Mouse (Mus musculus) adrenal gland, adult 18-20 months (tissue): ENCODE results near the gene Usp54. TPM values are rescaled to one million over a fixed set of nuclear protein-coding genes. Genes with fewer than 3 reads are reported as not detected.
A peak's percentile ranks its signal among the peaks of the same experiment; 100 is the strongest.
"Not testable (repeated sequence)": the region's sequence is repeated elsewhere in the genome, so short reads cannot be mapped to it uniquely, and the experiment has no call there.

Experiments used
- DNase-seq, 2 experiments: peaks; one replicate each; pipeline ENCODE4 v3.0.0; 2021 to 2022; ENCODE audit warnings: low spot score in 2 of 2
- total RNA-seq, 2 experiments: library from RNA; stranded (reverse); gene quantifications; 1 replicate in 1 of 2; 2 replicates in 1 of 2; pipeline ENCODE4 v1.2.3; 2021

Usp54 gene
- total RNA-seq, 2 experiments from 2014 or later = 11.2 to 14.5 TPM

DNA sequence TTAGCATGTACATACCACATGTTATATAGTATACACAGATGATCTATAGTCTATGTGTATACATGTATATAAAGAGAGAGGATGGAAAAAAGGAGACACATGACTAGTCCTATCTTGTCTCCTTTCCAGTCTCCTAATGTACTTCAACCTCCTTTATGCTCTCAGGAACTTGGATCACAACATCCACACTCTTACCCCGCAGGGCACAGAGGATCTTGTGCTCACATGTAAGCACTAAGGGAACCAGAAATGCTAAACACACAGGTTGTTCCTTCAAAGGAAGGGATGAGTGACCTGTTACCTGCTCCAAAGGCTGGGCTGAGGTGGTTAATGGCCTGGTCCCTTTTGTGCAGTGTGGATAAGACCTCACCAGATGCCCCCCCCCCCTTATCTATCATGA, 28.0 kb downstream of the Usp54 start:
- DNase-seq = no peak

DNA sequence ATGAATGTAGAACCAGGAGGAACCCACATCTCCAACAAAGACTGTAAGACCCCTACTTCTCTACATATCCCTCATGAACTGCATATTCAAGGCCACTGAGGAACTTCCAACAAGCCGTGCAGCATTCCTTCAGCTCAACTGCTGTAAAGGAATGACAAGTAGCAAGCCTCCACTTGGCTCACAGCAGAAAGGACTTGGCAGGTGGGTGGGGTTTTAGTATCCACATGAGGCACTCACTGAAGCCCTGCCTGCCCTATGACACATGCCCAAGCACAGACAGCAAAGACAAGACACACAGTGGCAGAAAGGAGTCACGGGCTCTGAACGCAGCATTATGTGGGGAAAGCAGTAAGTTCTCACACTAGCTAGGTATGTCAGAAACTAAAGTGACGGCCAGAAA, 30.7 kb downstream of the Usp54 start:
- no peak for DNase-seq

DNA sequence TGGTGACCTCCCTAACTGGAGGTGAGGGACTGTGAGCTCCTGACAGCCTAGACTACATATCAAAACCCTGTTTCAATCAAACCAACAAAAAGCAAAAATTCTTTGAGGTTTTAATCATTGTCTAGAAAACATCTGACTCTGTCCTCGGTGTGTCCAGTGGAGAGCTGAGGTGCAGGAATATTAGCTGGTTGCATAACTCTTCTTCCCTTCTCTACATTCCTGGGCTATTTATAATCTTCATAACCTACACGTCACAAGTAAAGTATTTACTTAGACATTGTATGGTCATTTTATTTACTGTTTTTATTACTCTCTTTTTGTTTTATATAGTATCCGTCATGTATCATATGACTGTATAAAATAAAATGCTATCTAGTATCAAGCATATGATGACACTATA, 31.3 kb downstream of the Usp54 start:
- DNase-seq = no peak

DNA sequence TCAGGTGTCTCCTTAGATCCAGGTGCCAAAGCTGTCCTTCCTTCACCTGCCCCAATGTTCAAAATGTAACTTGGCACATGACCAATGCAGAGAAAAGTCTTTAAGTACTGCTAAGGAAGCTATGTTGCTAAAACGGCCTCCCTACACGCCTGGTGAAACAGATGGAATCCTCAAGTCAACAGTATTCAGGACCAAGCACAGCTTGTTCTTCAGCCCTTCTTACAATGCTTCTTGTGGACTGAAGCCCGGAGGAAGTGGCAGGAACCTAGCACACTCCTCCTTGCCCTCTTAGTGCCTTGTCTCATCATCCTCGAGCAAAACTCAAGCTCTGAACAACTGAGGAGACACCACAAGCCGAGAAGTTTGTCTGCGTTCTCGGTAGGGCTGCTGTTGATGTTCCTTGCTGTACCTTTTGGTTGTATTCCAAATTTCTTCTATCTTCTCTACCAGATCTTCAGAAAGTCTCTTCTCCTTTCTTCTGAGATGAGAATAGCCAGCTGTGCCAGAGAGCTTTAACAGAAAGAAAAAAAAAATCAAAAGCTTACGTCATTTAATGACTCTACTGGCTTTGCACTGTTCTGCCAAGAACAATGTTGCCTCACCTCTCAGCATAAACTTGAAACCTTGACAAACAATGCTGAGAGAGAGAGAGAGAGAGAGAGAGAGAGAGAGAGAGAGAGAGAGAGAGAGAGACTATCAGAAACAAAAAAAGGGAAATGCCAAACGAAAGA, 33.3 kb downstream of the Usp54 start:
- DNase-seq = no peak

DNA sequence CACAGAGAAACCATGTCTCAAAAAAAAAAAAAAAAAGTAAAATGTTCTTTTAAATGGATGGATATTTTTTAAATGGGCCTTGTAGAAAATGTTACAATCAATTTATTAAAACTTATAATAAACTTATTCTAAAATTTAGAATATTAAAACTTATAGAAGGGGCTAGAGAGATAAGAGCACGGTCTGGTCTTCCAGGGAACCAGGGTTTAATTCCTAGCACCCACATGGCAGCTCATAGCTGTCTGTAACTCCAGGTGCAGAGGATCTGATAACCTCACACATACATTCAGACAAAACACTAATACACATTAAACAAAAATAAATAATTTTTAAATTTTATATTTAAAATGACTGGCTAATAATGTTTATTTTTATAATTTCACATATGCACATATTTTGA, 39.6 kb downstream of the Usp54 start:
- DNase-seq = no peak

DNA sequence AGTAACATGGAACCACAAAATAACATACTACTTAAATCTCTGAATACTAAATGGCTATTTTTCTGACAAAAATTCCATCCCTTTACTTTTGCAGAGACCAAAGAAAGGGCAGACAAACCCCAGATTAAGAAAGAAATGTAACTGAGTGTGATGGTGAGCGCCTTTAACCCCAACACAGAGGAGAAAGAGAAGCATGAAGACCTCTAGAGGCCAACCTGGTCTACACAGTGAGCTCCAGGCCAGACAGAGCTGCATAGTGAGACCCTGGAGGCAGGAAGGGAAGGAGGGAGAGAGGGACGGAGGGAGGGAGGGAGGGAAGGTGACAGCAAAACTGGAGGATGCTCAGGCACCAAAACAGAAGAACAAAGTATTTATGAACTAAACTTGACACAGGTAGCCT, 40.7 kb downstream of the Usp54 start:
- DNase-seq = no peak

DNA sequence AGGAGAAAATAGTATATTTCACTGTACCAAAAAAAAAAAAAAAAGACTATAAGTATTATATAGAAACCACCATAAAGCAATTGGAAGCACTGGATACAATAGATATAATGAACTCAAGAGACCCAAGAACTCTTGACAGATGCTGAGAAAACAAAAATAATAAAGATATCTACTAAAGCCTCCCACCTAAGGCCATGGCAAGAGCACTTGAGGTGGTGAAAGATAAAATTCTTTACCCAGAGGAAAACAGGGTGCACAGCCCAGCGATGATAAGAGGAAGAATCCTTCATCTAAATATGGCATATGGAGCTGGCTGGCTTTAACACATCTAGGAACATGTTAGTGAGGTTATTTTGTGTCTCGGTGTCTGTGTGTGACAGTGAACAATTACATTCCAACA, 41.3 kb downstream of the Usp54 start:
- DNase-seq = no peak

DNA sequence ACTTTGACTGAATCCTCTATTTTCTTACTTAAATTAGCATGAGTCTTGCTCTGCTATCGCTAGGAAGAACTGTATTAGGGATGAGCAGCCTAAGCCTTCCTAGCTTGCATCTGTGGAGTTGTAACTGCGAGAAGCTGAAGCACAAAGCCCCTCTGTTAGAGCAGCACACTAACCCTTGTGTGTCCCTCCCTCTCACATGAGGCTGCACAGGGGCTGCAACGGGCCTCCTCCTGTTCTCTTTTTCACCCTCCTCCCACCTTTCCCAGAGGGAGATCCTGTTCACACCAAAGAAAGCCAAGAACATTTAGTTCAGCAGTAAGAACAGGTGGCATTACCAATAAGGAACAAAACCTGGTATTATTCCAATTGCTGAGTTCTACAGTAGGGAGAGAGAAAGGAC, 45.1 kb downstream of the Usp54 start:
- DNase-seq = no peak

DNA sequence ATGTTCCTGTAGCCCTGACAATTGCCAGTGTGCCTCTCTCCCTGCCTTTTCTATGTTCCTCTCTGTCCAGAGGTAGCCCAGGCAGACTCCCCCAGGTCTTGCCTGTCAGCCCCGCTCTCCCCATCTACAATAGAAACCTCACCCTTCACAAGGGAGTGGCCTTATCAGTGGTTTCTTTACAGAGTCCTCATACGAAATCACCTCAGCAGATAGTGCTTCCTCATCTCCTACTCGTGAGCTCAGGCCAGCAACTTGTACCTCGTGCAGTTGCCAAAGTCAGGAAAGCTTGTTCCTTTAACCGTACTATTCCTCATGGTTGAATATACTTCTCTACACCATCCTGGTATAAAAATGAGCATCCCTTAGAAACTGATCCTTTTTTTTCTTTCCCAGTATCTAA, 53.4 kb downstream of the Usp54 start:
- DNase-seq = no peak

DNA sequence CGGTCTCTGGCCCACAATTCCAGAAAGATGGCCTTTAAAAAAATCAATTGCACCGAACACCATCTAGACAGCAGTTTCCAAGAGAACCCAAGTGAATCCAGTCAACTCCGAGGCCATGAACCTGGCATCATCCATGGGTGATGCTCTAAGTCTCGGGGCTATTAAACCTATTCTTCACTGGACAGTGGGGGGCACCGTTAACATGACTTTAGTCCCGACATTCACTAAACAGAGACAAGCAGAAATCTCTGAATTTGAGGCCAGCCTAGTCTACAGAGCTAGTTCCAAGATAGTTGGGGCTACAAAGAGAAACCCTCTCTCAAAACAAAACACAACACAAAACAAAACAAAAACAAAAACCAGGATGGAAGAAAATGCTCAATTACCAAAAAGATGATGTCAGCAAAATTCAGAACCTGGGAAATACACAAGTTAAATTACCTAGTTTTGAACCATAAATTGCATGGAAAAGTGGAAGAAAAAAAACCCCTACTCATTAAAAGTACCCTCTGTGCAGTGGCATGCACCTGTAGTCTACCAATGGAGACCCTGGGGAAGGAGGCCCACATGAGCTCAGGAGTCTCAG, 61.9 kb downstream of the Usp54 start:
- no peak for DNase-seq

DNA sequence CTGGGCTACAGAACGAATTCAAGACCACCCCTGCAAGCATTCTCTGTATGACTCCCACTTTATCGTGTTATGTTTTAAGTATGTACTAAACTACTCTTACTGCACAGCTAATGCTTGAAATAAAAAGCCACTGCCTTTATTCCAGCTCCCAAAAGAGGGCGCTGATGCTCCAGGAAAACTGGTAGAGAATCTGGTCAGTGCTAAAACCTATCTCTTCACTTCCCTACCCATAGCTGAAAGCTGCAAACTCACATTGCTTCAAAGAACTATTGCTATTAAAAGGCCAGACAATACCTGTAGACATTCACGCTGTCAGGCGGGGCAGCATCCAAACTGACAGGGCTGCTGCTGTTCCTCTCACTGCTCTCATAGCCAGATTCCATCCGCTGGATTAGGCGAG, 64.7 kb downstream of the Usp54 start:
- peak; percentile 74 for DNase-seq

DNA sequence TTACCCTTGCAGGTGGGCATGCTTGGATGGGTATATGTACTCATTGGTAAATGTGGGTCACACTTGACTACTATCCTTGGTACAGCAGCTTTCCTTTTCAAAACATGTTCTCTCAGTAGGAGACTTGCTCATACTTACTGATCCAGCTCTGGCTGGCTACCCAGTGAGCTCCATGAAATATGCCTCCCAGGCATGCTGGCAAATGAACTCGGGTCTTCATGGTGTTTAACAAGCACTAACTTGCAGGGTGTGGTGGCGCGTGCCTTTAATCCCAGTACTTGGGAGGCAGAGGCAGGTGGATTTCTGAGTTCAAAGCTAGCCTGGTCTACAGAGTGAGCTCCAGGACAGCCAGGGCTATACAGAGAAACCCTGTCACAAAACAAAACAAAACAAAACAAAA, 67.7 kb downstream of the Usp54 start:
- DNase-seq = not testable (repeated sequence)

DNA sequence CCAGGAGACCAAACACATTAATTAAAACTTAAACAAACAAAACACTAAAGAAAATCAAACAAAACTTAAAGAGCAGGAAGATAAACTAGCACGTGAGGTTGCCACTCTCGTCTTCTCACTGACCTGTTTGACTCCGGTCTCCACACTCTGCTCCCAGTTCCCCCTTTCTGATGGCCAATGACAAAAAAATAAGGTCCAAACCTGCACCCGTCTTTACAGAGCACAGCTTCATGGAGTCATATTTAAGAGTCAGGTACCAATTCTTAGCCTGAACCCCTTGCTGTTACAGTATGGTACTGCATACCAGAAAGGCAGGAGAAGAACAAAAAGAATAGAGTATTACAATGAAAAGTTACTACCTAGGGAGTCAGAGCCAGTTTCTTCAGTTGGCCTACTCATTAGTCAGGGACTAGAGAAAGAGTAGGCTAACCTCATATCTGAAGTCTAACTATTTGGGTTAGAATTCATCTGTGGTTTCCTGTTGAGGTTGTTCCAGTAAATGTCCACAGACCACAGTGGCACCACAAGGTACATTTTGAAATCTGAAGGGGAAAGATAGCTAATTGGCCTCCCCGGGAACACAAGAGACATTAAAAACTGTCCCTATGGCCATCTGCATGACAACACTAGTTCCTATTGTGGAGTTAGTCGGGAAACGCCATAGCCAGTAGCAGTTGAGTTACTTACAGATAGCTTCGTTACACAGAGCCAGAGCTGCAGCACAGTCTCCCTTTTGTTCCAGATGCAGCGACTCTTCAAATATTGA, 75.4 kb downstream of the Usp54 start:
- DNase-seq = no peak

DNA sequence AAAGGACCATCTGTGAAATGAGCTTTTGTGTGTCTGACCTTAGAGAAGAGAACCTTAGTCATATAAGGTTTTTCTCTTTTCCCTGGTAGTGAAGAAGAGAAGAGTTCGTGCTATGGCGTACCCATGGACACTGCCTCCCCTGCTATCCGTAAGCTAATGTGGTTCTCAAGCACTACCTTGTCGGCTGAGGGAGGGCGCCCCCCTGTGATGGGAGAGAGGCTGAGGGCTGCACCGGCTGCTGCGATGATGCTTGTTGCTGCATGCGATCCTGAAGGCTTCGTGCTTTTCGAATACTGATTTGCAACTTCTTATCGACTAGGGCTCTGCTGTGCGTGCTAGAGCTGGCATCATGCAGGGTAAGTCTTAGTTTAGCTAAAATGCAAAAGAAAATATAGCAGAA, 76.2 kb downstream of the Usp54 start:
- DNase-seq = no peak

DNA sequence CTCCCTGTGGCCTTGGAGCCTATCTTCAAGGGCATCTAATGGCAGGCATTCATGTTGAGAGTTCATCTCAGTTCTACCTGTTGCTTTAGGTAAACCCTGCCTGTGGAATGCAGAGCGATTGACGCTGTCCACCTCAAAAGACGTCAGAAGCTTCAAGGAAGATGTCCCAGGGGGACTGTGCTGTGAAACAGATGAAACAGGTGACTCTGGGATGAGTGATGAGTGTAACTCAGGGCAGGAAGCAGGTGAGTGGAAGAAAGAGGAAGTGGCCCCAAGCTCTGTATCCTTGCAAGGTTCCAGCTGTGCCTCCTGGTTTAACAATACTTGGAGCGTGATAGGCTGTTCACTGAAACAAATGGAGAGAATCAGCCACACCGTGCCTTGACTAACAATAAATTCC, 79.0 kb downstream of the Usp54 start:
- no peak for DNase-seq

DNA sequence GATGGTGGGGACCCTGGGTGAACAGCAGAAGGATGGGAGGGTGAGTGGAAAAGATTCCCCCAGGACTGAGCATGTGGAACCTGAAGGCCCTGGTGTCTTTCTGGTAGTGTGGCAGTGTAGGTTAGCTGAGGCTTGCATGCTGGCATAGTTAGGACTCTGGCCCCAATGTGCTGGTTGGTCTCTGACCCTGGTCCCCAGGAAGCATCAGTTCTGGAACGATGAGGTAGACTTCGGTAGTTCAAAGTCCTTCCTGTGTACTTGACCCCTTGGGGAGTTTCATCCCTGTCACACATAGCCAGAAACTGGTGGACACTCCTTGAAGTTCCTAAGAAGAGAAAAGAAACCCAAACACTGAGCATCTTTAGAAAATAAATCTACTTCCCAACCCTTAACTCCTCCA, 90.7 kb downstream of the Usp54 start:
- no peak for DNase-seq

DNA sequence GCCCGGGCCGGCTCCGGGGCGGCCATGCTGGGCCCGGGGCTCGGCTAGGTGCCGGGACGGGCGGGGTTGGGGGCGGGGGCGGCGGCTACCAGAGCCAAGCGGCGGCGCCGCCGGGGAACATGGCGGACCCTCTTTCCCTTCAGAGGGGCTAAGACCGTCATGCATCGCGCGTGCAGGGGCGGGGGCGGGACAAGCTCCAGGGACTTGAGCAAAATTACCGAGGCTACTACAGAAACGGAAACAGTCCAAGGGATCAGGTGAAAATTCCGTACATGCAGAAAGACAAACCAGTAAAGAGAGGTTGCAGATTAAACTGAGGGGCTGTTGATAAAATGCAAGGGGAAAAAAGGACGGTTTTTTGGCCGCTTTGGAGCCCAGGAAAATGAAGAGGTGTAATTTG, 94.4 kb downstream of the Usp54 start, which contains the start of gene Ppp3cb:
Gene Ppp3cb (minus strand): TSS at position 159 of the 400 bp plus-strand sequence.
- DNase-seq = peak in 1 of 2 experiments; percentile 66

DNA sequence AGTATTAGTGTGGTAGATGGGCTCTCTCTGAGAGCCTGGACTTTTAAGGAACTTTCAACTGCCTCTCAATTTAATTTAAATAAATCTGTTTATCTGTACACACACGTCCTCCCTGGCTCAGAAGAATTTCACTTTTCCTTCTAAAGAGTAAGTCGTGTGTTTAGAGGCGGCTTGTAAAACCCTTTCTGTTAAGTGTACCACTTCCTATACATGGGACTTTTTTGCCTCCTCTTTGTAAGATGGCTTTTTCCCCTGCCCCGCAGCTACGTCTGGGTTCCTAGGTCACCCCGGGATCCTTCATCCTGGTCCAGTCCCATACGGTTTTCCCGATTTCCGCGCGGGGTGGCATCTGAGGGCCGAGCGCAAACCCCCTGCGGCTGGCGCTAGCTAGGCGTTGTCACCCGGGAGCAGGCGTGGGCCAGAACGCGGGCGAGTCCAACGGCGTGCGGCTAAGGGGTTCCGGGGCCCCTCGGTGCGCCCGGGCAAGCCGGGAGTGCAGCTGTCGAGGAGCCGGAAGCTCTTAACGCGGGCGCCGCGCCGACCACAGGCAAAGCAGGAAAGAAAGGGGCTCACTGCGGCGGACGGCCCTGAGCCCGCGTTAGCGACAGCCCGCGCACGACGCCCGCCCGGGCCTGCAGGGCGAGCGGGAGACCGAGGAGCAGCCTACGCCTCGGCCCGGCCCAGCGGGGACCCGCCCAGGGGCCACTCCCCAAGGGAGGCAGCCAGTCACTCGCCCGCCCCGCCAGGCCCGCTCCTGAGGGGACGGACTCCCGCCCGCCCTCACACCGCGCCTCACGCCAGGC, 95.1 kb downstream of the Usp54 start:
- DNase-seq = peak; percentile 88 to 92

DNA sequence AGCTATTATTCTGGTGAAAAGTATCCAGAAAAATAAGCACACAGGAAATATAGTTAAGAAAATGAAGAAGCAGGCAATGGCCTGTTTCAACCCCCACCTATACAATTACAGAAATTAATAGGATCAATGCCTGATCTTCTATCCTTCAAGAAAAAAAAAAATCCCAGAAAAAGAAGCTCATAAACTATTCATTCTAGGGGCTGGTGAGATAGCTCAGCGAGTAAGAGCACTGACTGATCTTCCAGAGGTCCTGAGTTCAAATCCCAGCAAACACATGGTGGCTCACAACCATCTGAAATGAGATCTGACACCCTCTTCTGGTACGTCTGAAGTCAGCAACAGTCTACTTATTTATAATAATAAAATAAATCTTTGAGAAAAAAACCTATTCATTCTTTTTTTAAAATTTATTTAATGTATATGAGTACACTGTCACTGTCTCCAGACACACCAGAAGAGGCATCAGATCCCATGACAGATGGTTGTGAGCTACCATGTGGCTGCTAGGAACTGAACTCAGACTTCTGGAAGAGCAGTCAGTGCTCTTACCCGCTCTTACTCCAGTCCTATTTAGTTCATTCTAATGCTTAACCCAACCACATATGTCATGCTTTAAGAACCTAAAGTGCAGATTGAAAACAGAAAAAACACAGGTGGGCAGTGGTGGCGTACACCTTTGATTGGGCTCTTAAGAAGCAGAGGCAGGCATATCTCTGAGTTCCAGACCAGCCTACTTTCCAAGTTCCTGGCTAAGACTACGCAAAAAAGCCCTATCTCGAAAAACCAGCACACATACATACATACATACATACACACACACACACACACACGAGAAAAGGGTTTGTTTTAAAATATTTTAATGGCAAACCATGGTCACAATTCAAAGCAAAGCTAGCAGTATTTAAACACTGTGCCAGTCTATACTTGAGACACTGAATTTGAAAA, 96.1 kb downstream of the Usp54 start:
- DNase-seq = no peak

DNA sequence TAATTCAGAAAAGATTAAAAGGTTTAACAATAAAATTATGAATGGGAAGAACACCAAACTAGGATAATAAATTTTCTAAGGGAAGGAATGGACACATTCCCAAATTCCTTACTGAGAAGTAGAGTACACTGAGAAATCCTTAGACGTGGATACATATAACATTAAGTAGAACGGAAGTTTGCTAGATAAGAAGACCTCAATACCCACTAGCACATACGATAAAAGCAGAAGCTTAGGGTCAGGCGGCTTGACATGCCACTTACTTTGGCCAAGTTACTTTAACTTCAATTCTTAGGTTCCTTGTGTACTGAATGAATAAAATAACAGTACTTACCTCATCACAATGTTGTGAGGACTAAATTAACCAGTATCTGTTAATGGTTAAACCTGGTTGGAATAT, 111.2 kb downstream of the Usp54 start:
- DNase-seq = no peak
